Mouse (Mus musculus) stomach, embryonic 14.5 days (tissue): ENCODE results near the gene Prmt3. TPM values are rescaled to one million over a fixed set of nuclear protein-coding genes. Genes with fewer than 3 reads are reported as not detected.

ENCODE experiments used
- ATAC-seq: fragments of 200-750 bp; cut with Nextera tagmentation; 2 replicates; pipeline ENCODE4 v1.8.0; 2017; ENCODE audit warnings: low read depth, moderate TSS enrichment; ENCODE audit not compliant: insufficient number of reproducible peaks, insufficient read depth, low FRiP score
- H3K27ac ChIP-seq: fragments of 300-500 bp; sonication (generic); 2 replicates; pipeline ENCODE4 v1.5.1; 2014; ENCODE audit warnings: mild to moderate bottlenecking, low read length, moderate library complexity, mixed read lengths
- H3K27me3 ChIP-seq: fragments of 300-500 bp; sonication (generic); 2 replicates; pipeline ENCODE4 v1.6.1; 2014; ENCODE audit warnings: low read length, control low read depth, mixed read lengths; ENCODE audit not compliant: control insufficient read depth, insufficient read depth
- H3K36me3 ChIP-seq: fragments of 300-500 bp; sonication (generic); 2 replicates; pipeline ENCODE4 v1.6.1; 2014; ENCODE audit warnings: mild to moderate bottlenecking, control low read depth, low read length, moderate library complexity, mixed read lengths; ENCODE audit not compliant: control insufficient read depth, insufficient read depth
- H3K4me1 ChIP-seq: fragments of 300-500 bp; sonication (generic); 2 replicates; pipeline ENCODE4 v1.6.1; 2014; ENCODE audit warnings: low read length, control low read depth, mixed read lengths; ENCODE audit not compliant: control insufficient read depth, insufficient read depth
- H3K4me2 ChIP-seq: fragments of 300-500 bp; sonication (generic); replicated peaks from 2 replicates; pipeline ENCODE4 v1.6.1; 2014; ENCODE audit warnings: low read depth, low read length, control low read depth
- H3K4me3 ChIP-seq: fragments of 300-500 bp; sonication (generic); 2 replicates; pipeline ENCODE4 v1.5.1; 2014; ENCODE audit warnings: low read depth, low read length, control low read depth
- H3K9ac ChIP-seq: fragments of 300-500 bp; sonication (generic); replicated peaks from 2 replicates; pipeline ENCODE4 v1.6.1; 2014; ENCODE audit warnings: low read depth, mild to moderate bottlenecking, control low read depth, low read length, moderate library complexity, mixed read lengths
- H3K9me3 ChIP-seq: fragments of 300-500 bp; sonication (generic); 2 replicates; pipeline ENCODE4 v1.6.1; 2016; ENCODE audit warnings: low read depth, low read length, control low read depth; ENCODE audit not compliant: control insufficient read depth
- WGBS: fragments of 180-500 bp; shearing (Covaris S2); extraction: QIAGEN DNeasy Blood & Tissue Kit; methylation state at CpG from one replicate; pipeline ENCODE4 v1.1.7; 2014; 5-methylcytosine and 5-hydroxymethylcytosine counted together
- polyA plus RNA-seq: library from polyadenylated mRNA; unstranded; fragments of >200 nt; fragmentation: Nextera tagmentation; extraction: Ambion mirVana; gene quantifications from 2 replicates; pipeline ENCODE4 v1.2.1, GENCODE M21; 2014

The Prmt3 gene
- polyA plus RNA-seq, 1 experiment from 2014 or later = 51.5 TPM

- no peak within 1 kb of the TSS for H3K27ac ChIP-seq
- H3K9ac ChIP-seq = peak within 1 kb of the TSS; percentile 52
- no peaks in the 10 kb centered on the region for H3K4me1 ChIP-seq
- H3K4me2 ChIP-seq = peak within 1 kb of the TSS; percentile 82
- H3K27me3 ChIP-seq = no peaks in the 10 kb centered on the region
- H3K4me3 ChIP-seq = peak within 1 kb of the TSS; percentile 56
- H3K9me3 ChIP-seq = no peaks in the 10 kb centered on the region
- H3K36me3 ChIP-seq = no peaks in the 10 kb centered on the region
- 1% methylated on average over 42 of the region's 42 CpGs for WGBS
- ATAC-seq = peak; percentile 75
Measured at GRCm38 (mm10) chr7:49758934-49759571, 19.1 kb upstream of the Prmt3 start, which contains the start of gene Htatip2. Htatip2 (plus strand) TSS chr7:49759115.

GRCm38 (mm10) chr7:49762605-49763004 is 15.5 kb upstream of the Prmt3 start:
- H3K36me3 ChIP-seq = no peaks in the 10 kb centered on the region
- no peak overlapping the region for H3K27ac ChIP-seq
- no peaks in the 10 kb centered on the region for H3K27me3 ChIP-seq
- no peak for ATAC-seq
- no peak overlapping the region for H3K9ac ChIP-seq
- H3K9me3 ChIP-seq = no peaks in the 10 kb centered on the region
- no peak overlapping the region for H3K4me2 ChIP-seq
- 76% methylated on average over 13 of the region's 13 CpGs for WGBS
- H3K4me1 ChIP-seq = no peaks in the 10 kb centered on the region
- H3K4me3 ChIP-seq = no peak overlapping the region

GRCm38 (mm10) chr7:49764011-49764716 is 14.0 kb upstream of the Prmt3 start:
- no peaks in the 10 kb centered on the region for H3K36me3 ChIP-seq
- no peak overlapping the region for H3K4me2 ChIP-seq
- H3K4me1 ChIP-seq = no peaks in the 10 kb centered on the region
- H3K27me3 ChIP-seq = no peaks in the 10 kb centered on the region
- H3K4me3 ChIP-seq = no peak overlapping the region
- peak; percentile 29; the same call in 1 of the 2 replicates for ATAC-seq
- WGBS = 42% methylated on average over 10 of the region's 10 CpGs
- H3K9me3 ChIP-seq = no peaks in the 10 kb centered on the region
- no peak overlapping the region for H3K9ac ChIP-seq
- no peak overlapping the region for H3K27ac ChIP-seq

GRCm38 (mm10) chr7:49766166-49766565 is 12.0 kb upstream of the Prmt3 start:
- H3K27ac ChIP-seq = no peak overlapping the region
- H3K36me3 ChIP-seq = no peaks in the 10 kb centered on the region
- no peak overlapping the region for H3K9ac ChIP-seq
- no peaks in the 10 kb centered on the region for H3K27me3 ChIP-seq
- no peak overlapping the region for H3K4me3 ChIP-seq
- H3K4me2 ChIP-seq = no peak overlapping the region
- no peaks in the 10 kb centered on the region for H3K9me3 ChIP-seq
- H3K4me1 ChIP-seq = no peaks in the 10 kb centered on the region
- no peak for ATAC-seq
- 85% methylated on average over 7 of the region's 7 CpGs for WGBS

- no peaks in the 10 kb centered on the region for H3K9me3 ChIP-seq
- no peaks in the 10 kb centered on the region for H3K27me3 ChIP-seq
- H3K4me1 ChIP-seq = no peaks in the 10 kb centered on the region
- no peak overlapping the region for H3K27ac ChIP-seq
- no peak for ATAC-seq
- H3K4me2 ChIP-seq = no peak overlapping the region
- no peak overlapping the region for H3K4me3 ChIP-seq
- H3K36me3 ChIP-seq = no peaks in the 10 kb centered on the region
- no peak overlapping the region for H3K9ac ChIP-seq
- WGBS = 69% methylated on average over 9 of the region's 9 CpGs
Measured at GRCm38 (mm10) chr7:49768509-49768908, 9.6 kb upstream of the Prmt3 start.

GRCm38 (mm10) chr7:49774396-49774795 is 3.8 kb upstream of the Prmt3 start:
- H3K4me1 ChIP-seq = 0 out of 2 replicates have a peak, but pooled peaks cover 4% of the 10 kb centered on the region
- ATAC-seq = no peak
- H3K4me2 ChIP-seq = no peak overlapping the region
- no peaks in the 10 kb centered on the region for H3K9me3 ChIP-seq
- H3K27ac ChIP-seq = no peak overlapping the region
- no peaks in the 10 kb centered on the region for H3K27me3 ChIP-seq
- H3K9ac ChIP-seq = no peak overlapping the region
- no peaks in the 10 kb centered on the region for H3K36me3 ChIP-seq
- H3K4me3 ChIP-seq = no peak overlapping the region
- WGBS = 90% methylated on average over 2 of the region's 2 CpGs

- WGBS = 45% methylated on average over 3 of the region's 3 CpGs
- peaks cover 7% of the 10 kb centered on the region; the same call in 1 of the 2 replicates for H3K36me3 ChIP-seq
- no peaks in the 10 kb centered on the region for H3K9me3 ChIP-seq
- ATAC-seq = peak; percentile 4; the same call in 1 of the 2 replicates
- peaks cover 10% of the 10 kb centered on the region; the same call in 1 of the 2 replicates for H3K4me1 ChIP-seq
- H3K9ac ChIP-seq = no peak overlapping the region
- H3K4me3 ChIP-seq = no peak overlapping the region
- H3K27me3 ChIP-seq = no peaks in the 10 kb centered on the region
- H3K27ac ChIP-seq = no peak overlapping the region
- no peak overlapping the region for H3K4me2 ChIP-seq
Measured at GRCm38 (mm10) chr7:49777585-49777984, 561 bp upstream of the Prmt3 start.

GRCm38 (mm10) chr7:49778904-49779615 is 914 bp downstream of the Prmt3 start:
- ATAC-seq = no peak
- H3K9ac ChIP-seq = no peak overlapping the region
- 69% methylated on average over 12 of the region's 12 CpGs for WGBS

More at GRCm38 (mm10) chr7:49778904-49779615, 914 bp downstream of the Prmt3 start:
- H3K4me3 ChIP-seq = peak overlapping the region; percentile 68
- H3K4me1 ChIP-seq = peaks cover 10% of the 10 kb centered on the region; the same call in 1 of the 2 replicates
- H3K36me3 ChIP-seq = peaks cover 8% of the 10 kb centered on the region
- no peaks in the 10 kb centered on the region for H3K9me3 ChIP-seq
- no peaks in the 10 kb centered on the region for H3K27me3 ChIP-seq
- H3K27ac ChIP-seq = no peak overlapping the region; the same call in 1 of the 2 replicates
- H3K4me2 ChIP-seq = peak overlapping the region; percentile 76
